Mouse (Mus musculus) embryonic facial prominence, embryonic 12.5 days (tissue): ENCODE data around the gene Acox2. TPM values are rescaled to one million over a fixed set of nuclear protein-coding genes. Genes with fewer than 3 reads are reported as not detected.

Experiments used
- ATAC-seq: fragments of 200-750 bp; cut with Nextera tagmentation; 2 replicates; pipeline ENCODE4 v1.8.0; 2017; ENCODE audit not compliant: insufficient number of reproducible peaks, insufficient read depth, low FRiP score, low TSS enrichment
- H3K27ac ChIP-seq: fragments of 300-500 bp; sonication (generic); 2 replicates; pipeline ENCODE4 v1.5.1; 2016; ENCODE audit warnings: mild to moderate bottlenecking
- H3K27me3 ChIP-seq: fragments of 300-500 bp; sonication (generic); 2 replicates; pipeline ENCODE4 v1.6.1; 2016; ENCODE audit warnings: mild to moderate bottlenecking, moderate library complexity
- H3K36me3 ChIP-seq: fragments of 300-500 bp; sonication (generic); 2 replicates; pipeline ENCODE4 v1.6.1; 2016; ENCODE audit warnings: mild to moderate bottlenecking
- H3K4me1 ChIP-seq: fragments of 300-500 bp; sonication (generic); 2 replicates; pipeline ENCODE4 v1.6.1; 2016
- H3K4me2 ChIP-seq: fragments of 300-500 bp; sonication (generic); replicated peaks from 2 replicates; pipeline ENCODE4 v1.6.1; 2016; ENCODE audit warnings: mild to moderate bottlenecking, moderate library complexity
- H3K4me3 ChIP-seq: fragments of 300-500 bp; sonication (generic); 2 replicates; pipeline ENCODE4 v1.5.1; 2016; ENCODE audit warnings: mild to moderate bottlenecking
- H3K9ac ChIP-seq: fragments of 300-500 bp; sonication (generic); 2 replicates; pipeline ENCODE4 v1.6.1; 2016; ENCODE audit warnings: mild to moderate bottlenecking, moderate library complexity
- H3K9me3 ChIP-seq: fragments of 300-500 bp; sonication (generic); 2 replicates; pipeline ENCODE4 v1.6.1; 2016; ENCODE audit warnings: mild to moderate bottlenecking, moderate library complexity
- WGBS: fragments of 180-500 bp; shearing (Covaris S2); methylation state at CpG from one replicate; pipeline ENCODE4 v1.1.7; 2016; 5-methylcytosine and 5-hydroxymethylcytosine counted together
- polyA plus RNA-seq: library from polyadenylated mRNA; unstranded; fragments of >200 nt; fragmentation: Nextera tagmentation; extraction: Ambion mirVana; gene quantifications from 2 replicates; pipeline ENCODE4 v1.2.1, GENCODE M21; 2016

The Acox2 gene
- polyA plus RNA-seq, 1 experiment from 2014 or later, result not detected

GRCm38 (mm10) chr14:8220306-8220705, 38.8 kb downstream of the Acox2 start:
- ATAC-seq, result no peak
- H3K4me2 ChIP-seq, result no peak overlapping the region
- no peak overlapping the region for H3K9ac ChIP-seq
- H3K27me3 ChIP-seq, result no peaks in the 10 kb centered on the region
- no peaks in the 10 kb centered on the region for H3K9me3 ChIP-seq
- no peak overlapping the region for H3K4me3 ChIP-seq
- H3K4me1 ChIP-seq, result peaks cover 8% of the 10 kb centered on the region; the same call in 1 of the 2 replicates
- peaks cover 11% of the 10 kb centered on the region for H3K36me3 ChIP-seq
- H3K27ac ChIP-seq, result no peak overlapping the region
- 55% methylated on average over 7 of the region's 7 CpGs for WGBS

- H3K4me2 ChIP-seq, result no peak overlapping the region
- 66% methylated on average over 11 of the region's 11 CpGs for WGBS
- no peaks in the 10 kb centered on the region for H3K9me3 ChIP-seq
- H3K4me1 ChIP-seq, result peaks cover 13% of the 10 kb centered on the region; the same call in 1 of the 2 replicates
- H3K36me3 ChIP-seq, result peaks cover 11% of the 10 kb centered on the region
- no peak overlapping the region for H3K9ac ChIP-seq
- ATAC-seq, result no peak
- no peak overlapping the region for H3K4me3 ChIP-seq
- no peaks in the 10 kb centered on the region for H3K27me3 ChIP-seq
- H3K27ac ChIP-seq, result no peak overlapping the region
Observed at GRCm38 (mm10) chr14:8219876-8220275, 39.3 kb downstream of the Acox2 start.

- no peak overlapping the region for H3K4me2 ChIP-seq
- no peak overlapping the region for H3K9ac ChIP-seq
- peaks cover 16% of the 10 kb centered on the region; the same call in 1 of the 2 replicates for H3K4me1 ChIP-seq
- H3K9me3 ChIP-seq, result no peaks in the 10 kb centered on the region
- H3K4me3 ChIP-seq, result no peak overlapping the region
- peaks cover 11% of the 10 kb centered on the region for H3K36me3 ChIP-seq
- no peaks in the 10 kb centered on the region for H3K27me3 ChIP-seq
- H3K27ac ChIP-seq, result peak overlapping the region; percentile 19; the same call in 1 of the 2 replicates
- ATAC-seq, result no peak
- 18% methylated on average over 10 of the region's 10 CpGs for WGBS
Observed at GRCm38 (mm10) chr14:8218730-8219380, 40.3 kb downstream of the Acox2 start.

GRCm38 (mm10) chr14:8218238-8218637, 40.9 kb downstream of the Acox2 start:
- Histone ChIP-seq H3K27me3 (no peaks in the 10 kb centered on the region), H3K9ac (no peak overlapping the region), H3K27ac (no peak overlapping the region; the same call in 1 of the 2 replicates), H3K4me1 (peaks cover 16% of the 10 kb centered on the region; the same call in 1 of the 2 replicates), H3K36me3 (peaks cover 11% of the 10 kb centered on the region), H3K9me3 (no peaks in the 10 kb centered on the region), H3K4me3 (no peak overlapping the region), H3K4me2 (no peak overlapping the region)
- WGBS, result 52% methylated on average over 7 of the region's 7 CpGs
- no peak for ATAC-seq

- Histone ChIP-seq H3K27me3 (no peaks in the 10 kb centered on the region), H3K36me3 (no peaks in the 10 kb centered on the region), H3K4me3 (no peak overlapping the region), H3K9ac (no peak overlapping the region), H3K27ac (no peak overlapping the region), H3K4me2 (peak overlapping the region; percentile 73), H3K9me3 (no peaks in the 10 kb centered on the region), H3K4me1 (peaks cover 16% of the 10 kb centered on the region; the same call in 1 of the 2 replicates)
- WGBS, result 65% methylated on average over 5 of the region's 5 CpGs
- no peak for ATAC-seq
Observed at GRCm38 (mm10) chr14:8216100-8216499, 43.1 kb downstream of the Acox2 start.

GRCm38 (mm10) chr14:8215208-8215778, 43.9 kb downstream of the Acox2 start:
- H3K4me1 ChIP-seq, result peaks cover 16% of the 10 kb centered on the region; the same call in 1 of the 2 replicates

GRCm38 (mm10) chr14:8214299-8215207, 44.6 kb downstream of the Acox2 start:
- Histone ChIP-seq H3K36me3 (no peaks in the 10 kb centered on the region), H3K9me3 (no peaks in the 10 kb centered on the region), H3K9ac (peak overlapping the region; percentile 78), H3K4me1 (peaks cover 16% of the 10 kb centered on the region; the same call in 1 of the 2 replicates), H3K4me3 (peak overlapping the region; percentile 65), H3K27ac (peak overlapping the region; percentile 80), H3K27me3 (no peaks in the 10 kb centered on the region), H3K4me2 (peak overlapping the region; percentile 73)
- 3% methylated on average over 55 of the region's 63 CpGs for WGBS
- peak; percentile 80 for ATAC-seq

More at GRCm38 (mm10) chr14:8215208-8215778, 43.9 kb downstream of the Acox2 start:
- H3K27ac ChIP-seq, result no peak overlapping the region
- H3K4me2 ChIP-seq, result peak overlapping the region; percentile 73
- H3K9ac ChIP-seq, result no peak overlapping the region; the same call in 1 of the 2 replicates
- peak overlapping the region; percentile 65; the same call in 1 of the 2 replicates for H3K4me3 ChIP-seq
- 14% methylated on average over 21 of the region's 21 CpGs for WGBS
- no peaks in the 10 kb centered on the region for H3K27me3 ChIP-seq
- no peaks in the 10 kb centered on the region for H3K36me3 ChIP-seq
- no peak for ATAC-seq
- H3K9me3 ChIP-seq, result no peaks in the 10 kb centered on the region

- H3K4me1 ChIP-seq, result peaks cover 13% of the 10 kb centered on the region; the same call in 1 of the 2 replicates
- no peaks in the 10 kb centered on the region for H3K36me3 ChIP-seq
- ATAC-seq, result peak; percentile 94
- H3K9me3 ChIP-seq, result no peaks in the 10 kb centered on the region
- peak within 1 kb of the TSS; percentile 73 for H3K4me2 ChIP-seq
- H3K4me3 ChIP-seq, result peak within 1 kb of the TSS; percentile 65
- no peaks in the 10 kb centered on the region for H3K27me3 ChIP-seq
- peak within 1 kb of the TSS; percentile 78 for H3K9ac ChIP-seq
- H3K27ac ChIP-seq, result peak within 1 kb of the TSS; percentile 80
- under 1% methylated on average over 46 of the region's 49 CpGs for WGBS
Observed at GRCm38 (mm10) chr14:8213803-8214224, 45.3 kb downstream of the Acox2 start, which contains the start of gene Kctd6. Gene Kctd6 (plus strand): TSS chr14:8214140.

- Histone ChIP-seq H3K27me3 (no peaks in the 10 kb centered on the region), H3K9ac (no peak overlapping the region), H3K4me1 (peaks cover 10% of the 10 kb centered on the region; the same call in 1 of the 2 replicates), H3K4me3 (no peak overlapping the region), H3K4me2 (no peak overlapping the region), H3K27ac (no peak overlapping the region), H3K36me3 (no peaks in the 10 kb centered on the region), H3K9me3 (no peaks in the 10 kb centered on the region)
- 75% methylated on average over 2 of the region's 2 CpGs for WGBS
- ATAC-seq, result no peak
Observed at GRCm38 (mm10) chr14:8212996-8213395, 46.2 kb downstream of the Acox2 start.

GRCm38 (mm10) chr14:8209896-8210295, 49.3 kb downstream of the Acox2 start:
- Histone ChIP-seq H3K36me3 (no peaks in the 10 kb centered on the region), H3K9me3 (no peaks in the 10 kb centered on the region), H3K4me1 (peaks cover 15% of the 10 kb centered on the region; the same call in 1 of the 2 replicates), H3K9ac (no peak overlapping the region), H3K27ac (no peak overlapping the region), H3K27me3 (no peaks in the 10 kb centered on the region), H3K4me2 (no peak overlapping the region), H3K4me3 (no peak overlapping the region)
- 89% methylated on average over 2 of the region's 2 CpGs for WGBS
- ATAC-seq, result no peak

GRCm38 (mm10) chr14:8208876-8209275, 50.3 kb downstream of the Acox2 start:
- no peaks in the 10 kb centered on the region for H3K27me3 ChIP-seq
- H3K36me3 ChIP-seq, result no peaks in the 10 kb centered on the region
- 74% methylated on average over 3 of the region's 3 CpGs for WGBS
- no peak overlapping the region for H3K4me2 ChIP-seq
- H3K9ac ChIP-seq, result no peak overlapping the region
- ATAC-seq, result no peak
- no peak overlapping the region for H3K27ac ChIP-seq
- no peak overlapping the region for H3K4me3 ChIP-seq
- no peaks in the 10 kb centered on the region for H3K9me3 ChIP-seq
- H3K4me1 ChIP-seq, result 0 out of 2 replicates have a peak, but pooled peaks cover 11% of the 10 kb centered on the region
